Mouse (Mus musculus) hindbrain, embryonic 13.5 days (tissue): ENCODE measurements around the gene Nyap1. TPM values are rescaled to one million over a fixed set of nuclear protein-coding genes. Genes with fewer than 3 reads are reported as not detected.
"Not testable (repeated sequence)": the region's sequence is repeated elsewhere in the genome, so short reads cannot be mapped to it uniquely, and the experiment has no call there.

Experiments used
- ATAC-seq: fragments of 200-750 bp; cut with Nextera tagmentation; 2 replicates; pipeline ENCODE4 v1.8.0; 2017; ENCODE audit warnings: moderate TSS enrichment; ENCODE audit not compliant: low FRiP score
- H3K27ac ChIP-seq: fragments of 300-500 bp; sonication (generic); 2 replicates; pipeline ENCODE4 v1.5.1; 2015; ENCODE audit warnings: inconsistent platforms, mild to moderate bottlenecking, moderate library complexity
- H3K27me3 ChIP-seq: fragments of 300-500 bp; sonication (generic); 2 replicates; pipeline ENCODE4 v1.6.1; 2015; ENCODE audit warnings: mild to moderate bottlenecking, inconsistent platforms
- H3K36me3 ChIP-seq: fragments of 300-500 bp; sonication (generic); 2 replicates; pipeline ENCODE4 v1.6.1; 2015; ENCODE audit warnings: mild to moderate bottlenecking, inconsistent platforms
- H3K4me1 ChIP-seq: fragments of 300-500 bp; sonication (generic); replicated peaks from 2 replicates; pipeline ENCODE4 v1.6.1; 2015; ENCODE audit warnings: inconsistent platforms
- H3K4me2 ChIP-seq: fragments of 300-500 bp; sonication (generic); 2 replicates; pipeline ENCODE4 v1.6.1; 2015; ENCODE audit warnings: inconsistent platforms, mild to moderate bottlenecking, moderate library complexity
- H3K4me3 ChIP-seq: fragments of 300-500 bp; sonication (generic); 2 replicates; pipeline ENCODE4 v1.5.1; 2015; ENCODE audit warnings: mild to moderate bottlenecking, inconsistent platforms
- H3K9ac ChIP-seq: fragments of 300-500 bp; sonication (generic); 2 replicates; pipeline ENCODE4 v1.6.1; 2015; ENCODE audit warnings: mild to moderate bottlenecking, inconsistent platforms
- H3K9me3 ChIP-seq: fragments of 300-500 bp; sonication (generic); 2 replicates; pipeline ENCODE4 v1.6.1; 2016; ENCODE audit warnings: inconsistent platforms
- WGBS: fragments of 180-500 bp; shearing (Covaris S2); methylation state at CpG from one replicate; pipeline ENCODE4 v1.1.7; 2015; 5-methylcytosine and 5-hydroxymethylcytosine counted together
- polyA plus RNA-seq: library from polyadenylated mRNA; unstranded; fragments of >200 nt; fragmentation: Nextera tagmentation; extraction: Ambion mirVana; gene quantifications from 2 replicates; pipeline ENCODE4 v1.2.1, GENCODE M21; 2015

The Nyap1 gene
- polyA plus RNA-seq, 1 experiment from 2014 or later = 32.9 TPM

GRCm38 (mm10) chr5:137759971-137760412, 18.6 kb upstream of the Nyap1 start:
- no peak overlapping the region for H3K4me2 ChIP-seq
- no peak overlapping the region for H3K9ac ChIP-seq
- H3K4me1 ChIP-seq = peaks cover 29% of the 10 kb centered on the region
- H3K9me3 ChIP-seq = no peaks in the 10 kb centered on the region
- peak; percentile 89 for ATAC-seq
- H3K4me3 ChIP-seq = no peak overlapping the region
- peak overlapping the region; percentile 81 for H3K27ac ChIP-seq
- 27% methylated on average over 4 of the region's 4 CpGs for WGBS
- H3K36me3 ChIP-seq = peaks cover 18% of the 10 kb centered on the region
- no peaks in the 10 kb centered on the region for H3K27me3 ChIP-seq

- H3K9ac ChIP-seq = peak overlapping the region; percentile 43; the same call in 1 of the 2 replicates
- no peak overlapping the region for H3K4me3 ChIP-seq
- ATAC-seq = no peak
- 85% methylated on average over 19 of the region's 19 CpGs for WGBS
- H3K9me3 ChIP-seq = no peaks in the 10 kb centered on the region
- no peaks in the 10 kb centered on the region for H3K27me3 ChIP-seq
- peaks cover 18% of the 10 kb centered on the region for H3K36me3 ChIP-seq
- peak overlapping the region; percentile 81 for H3K27ac ChIP-seq
- H3K4me2 ChIP-seq = no peak overlapping the region
- peaks cover 26% of the 10 kb centered on the region for H3K4me1 ChIP-seq
Measured at GRCm38 (mm10) chr5:137758921-137759534, 17.6 kb upstream of the Nyap1 start.

- Histone ChIP-seq H3K36me3 (peaks cover 25% of the 10 kb centered on the region), H3K4me1 (peaks cover 26% of the 10 kb centered on the region), H3K27me3 (no peaks in the 10 kb centered on the region), H3K4me2 (peak overlapping the region; percentile 29; the same call in 1 of the 2 replicates), H3K9ac (peak overlapping the region; percentile 53), H3K27ac (peak overlapping the region; percentile 18; the same call in 1 of the 2 replicates), H3K4me3 (no peak overlapping the region), H3K9me3 (no peaks in the 10 kb centered on the region)
- 53% methylated on average over 6 of the region's 6 CpGs for WGBS
- peak; percentile 55 for ATAC-seq
Measured at GRCm38 (mm10) chr5:137757887-137758286, 16.5 kb upstream of the Nyap1 start.

- Histone ChIP-seq H3K27me3 (no peaks in the 10 kb centered on the region), H3K9ac (no peak overlapping the region), H3K9me3 (no peaks in the 10 kb centered on the region), H3K36me3 (peaks cover 33% of the 10 kb centered on the region), H3K4me2 (no peak overlapping the region), H3K4me1 (peaks cover 26% of the 10 kb centered on the region), H3K27ac (no peak overlapping the region), H3K4me3 (no peak overlapping the region)
- peak; percentile 36; the same call in 1 of the 2 replicates for ATAC-seq
- WGBS = 45% methylated on average over 10 of the region's 10 CpGs
Measured at GRCm38 (mm10) chr5:137756882-137757661, 15.7 kb upstream of the Nyap1 start.

GRCm38 (mm10) chr5:137756106-137756505, 14.7 kb upstream of the Nyap1 start:
- no peak overlapping the region for H3K4me2 ChIP-seq
- H3K36me3 ChIP-seq = peaks cover 43% of the 10 kb centered on the region
- ATAC-seq = no peak
- no peaks in the 10 kb centered on the region for H3K27me3 ChIP-seq
- H3K27ac ChIP-seq = peak overlapping the region; percentile 37; the same call in 1 of the 2 replicates
- 72% methylated on average over 3 of the region's 3 CpGs for WGBS
- peaks cover 26% of the 10 kb centered on the region for H3K4me1 ChIP-seq
- peak overlapping the region; percentile 29; the same call in 1 of the 2 replicates for H3K9ac ChIP-seq
- H3K9me3 ChIP-seq = no peaks in the 10 kb centered on the region
- H3K4me3 ChIP-seq = no peak overlapping the region

GRCm38 (mm10) chr5:137755425-137755824, 14.0 kb upstream of the Nyap1 start:
- Histone ChIP-seq H3K36me3 (peaks cover 46% of the 10 kb centered on the region), H3K27me3 (no peaks in the 10 kb centered on the region), H3K4me3 (no peak overlapping the region), H3K9ac (peak overlapping the region; percentile 29), H3K4me1 (peaks cover 26% of the 10 kb centered on the region), H3K9me3 (no peaks in the 10 kb centered on the region), H3K27ac (peak overlapping the region; percentile 37; the same call in 1 of the 2 replicates), H3K4me2 (no peak overlapping the region)
- WGBS = 83% methylated on average over 5 of the region's 5 CpGs
- no peak for ATAC-seq

GRCm38 (mm10) chr5:137753111-137753832, 11.9 kb upstream of the Nyap1 start:
- 91% methylated on average over 13 of the region's 13 CpGs for WGBS
- peaks cover 42% of the 10 kb centered on the region for H3K36me3 ChIP-seq
- no peaks in the 10 kb centered on the region for H3K9me3 ChIP-seq
- 0 out of 2 replicates have a peak overlapping the region, but pooled peaks have one; percentile 3 for H3K9ac ChIP-seq
- H3K27me3 ChIP-seq = no peaks in the 10 kb centered on the region
- ATAC-seq = no peak
- H3K4me3 ChIP-seq = no peak overlapping the region
- no peak overlapping the region for H3K4me2 ChIP-seq
- peaks cover 28% of the 10 kb centered on the region for H3K4me1 ChIP-seq
- no peak overlapping the region for H3K27ac ChIP-seq

- Histone ChIP-seq H3K9ac (no peak overlapping the region), H3K9me3 (no peaks in the 10 kb centered on the region), H3K36me3 (peaks cover 39% of the 10 kb centered on the region), H3K4me2 (no peak overlapping the region), H3K4me3 (no peak overlapping the region), H3K4me1 (peaks cover 29% of the 10 kb centered on the region), H3K27ac (no peak overlapping the region), H3K27me3 (no peaks in the 10 kb centered on the region)
- 94% methylated on average over 6 of the region's 6 CpGs for WGBS
- ATAC-seq = no peak
Measured at GRCm38 (mm10) chr5:137751988-137752387, 10.6 kb upstream of the Nyap1 start.

- H3K4me1 ChIP-seq = peaks cover 33% of the 10 kb centered on the region
- H3K36me3 ChIP-seq = peaks cover 39% of the 10 kb centered on the region
- no peak overlapping the region for H3K4me3 ChIP-seq
- H3K27me3 ChIP-seq = no peaks in the 10 kb centered on the region
- H3K4me2 ChIP-seq = no peak overlapping the region
- no peak overlapping the region for H3K9ac ChIP-seq
- H3K27ac ChIP-seq = no peak overlapping the region
- no peaks in the 10 kb centered on the region for H3K9me3 ChIP-seq
- ATAC-seq = no peak
- 92% methylated on average over 13 of the region's 13 CpGs for WGBS
Measured at GRCm38 (mm10) chr5:137751221-137751887, 9.9 kb upstream of the Nyap1 start.

GRCm38 (mm10) chr5:137750212-137750611, 8.8 kb upstream of the Nyap1 start:
- not testable (repeated sequence) for H3K4me2 ChIP-seq, H3K27me3 ChIP-seq, ATAC-seq, H3K9me3 ChIP-seq, H3K27ac ChIP-seq, H3K9ac ChIP-seq, H3K4me3 ChIP-seq
- 97% methylated on average over 6 of the region's 8 CpGs for WGBS
- H3K36me3 ChIP-seq = peaks cover 34% of the 10 kb centered on the region
- peaks cover 38% of the 10 kb centered on the region for H3K4me1 ChIP-seq

GRCm38 (mm10) chr5:137749196-137749836, 7.9 kb upstream of the Nyap1 start:
- 87% methylated on average over 6 of the region's 6 CpGs for WGBS
- Histone ChIP-seq H3K9me3 (no peaks in the 10 kb centered on the region), H3K4me1 (peaks cover 39% of the 10 kb centered on the region), H3K4me3 (no peak overlapping the region), H3K9ac (peak overlapping the region; percentile 6; the same call in 1 of the 2 replicates), H3K4me2 (peak overlapping the region; percentile 96), H3K36me3 (peaks cover 34% of the 10 kb centered on the region), H3K27ac (peak overlapping the region; percentile 70; the same call in 1 of the 2 replicates), H3K27me3 (no peaks in the 10 kb centered on the region)
- no peak for ATAC-seq
